Mouse (Mus musculus): ENCODE measurements at regions not wholly inside any gene's neighbourhood (a gene's known extent, or its start where the extent isn't known, plus 50 kb on each side); places are given as distances from the start of the nearest gene placed in this dataset.
"Not testable (repeated sequence)": the region's sequence is repeated elsewhere in the genome, so short reads cannot be mapped to it uniquely, and the experiment has no call there.

GRCm38 (mm10) chr13:7007091-7007490, 358.5 kb upstream of the Pfkp start:
- WGBS = 57% methylated on average over 1 of the region's 1 CpGs

GRCm38 (mm10) chr13:6998508-6999278, 350.1 kb upstream of the Pfkp start:
- not testable (repeated sequence) for DNase-seq (ENCODE audit: low read depth, low spot score)
- 67% methylated on average over 10 of the region's 10 CpGs for WGBS

More at GRCm38 (mm10) chr13:7007091-7007490, 358.5 kb upstream of the Pfkp start:
- no peak for DNase-seq (ENCODE audit: low read depth, low spot score)

DNA sequence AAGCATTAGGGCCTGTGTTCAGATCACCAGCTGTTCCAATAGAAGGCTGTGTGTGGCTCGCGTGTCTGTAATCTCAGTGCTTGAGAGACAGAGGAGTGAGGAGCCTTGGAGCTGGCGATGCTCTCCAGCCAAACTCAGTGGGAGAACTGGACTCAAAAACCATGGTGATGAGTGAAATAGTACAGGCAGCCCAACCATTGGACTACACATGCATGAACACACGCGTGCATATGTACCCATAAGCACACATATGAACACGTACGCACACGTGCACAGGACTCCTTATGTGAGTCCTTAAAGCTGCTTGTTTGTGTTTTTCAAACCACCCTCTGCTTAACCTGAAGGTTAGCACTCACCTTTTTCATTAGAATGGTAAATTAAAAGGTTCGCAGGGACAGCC, 349.5 kb upstream of the Pfkp start:
- 90% methylated on average over 9 of the region's 9 CpGs for WGBS
- no peak for DNase-seq (ENCODE audit: low read depth, low spot score)

DNA sequence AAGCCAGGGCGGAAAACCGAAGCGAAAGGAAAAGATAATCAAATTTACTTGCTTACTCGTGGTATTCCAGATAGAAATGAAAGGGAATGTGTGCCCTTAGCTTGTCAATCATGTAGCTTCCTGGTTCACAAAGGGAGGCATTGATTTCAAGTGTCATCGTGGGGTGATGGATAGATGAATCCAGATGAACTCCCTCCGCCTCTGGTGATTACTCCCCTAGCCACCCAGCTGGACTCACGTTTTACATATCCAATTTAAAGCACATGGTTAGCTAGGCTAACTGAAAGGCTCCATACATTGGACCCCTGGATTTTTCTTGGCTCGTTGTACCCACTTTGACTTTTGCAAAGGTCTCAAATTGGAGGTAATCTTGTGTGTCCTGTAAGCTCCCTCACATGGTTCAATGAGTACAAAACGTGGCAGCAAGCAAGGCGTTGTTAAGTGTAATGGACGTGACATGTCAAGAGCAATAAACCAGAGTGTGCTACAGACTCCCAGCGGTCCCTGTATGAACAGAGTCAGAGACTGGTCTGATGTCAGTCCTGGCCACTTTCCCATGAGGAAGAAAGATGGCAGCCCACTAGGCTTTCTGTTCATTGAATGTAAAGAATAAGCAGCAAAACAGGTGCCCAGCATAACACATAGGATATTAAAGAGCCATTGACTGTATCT, 343.9 kb upstream of the Pfkp start:
- WGBS = 61% methylated on average over 12 of the region's 12 CpGs
- no peak for DNase-seq (ENCODE audit: low read depth, low spot score)

GRCm38 (mm10) chr13:6991714-6992113, 343.1 kb upstream of the Pfkp start:
- DNase-seq (ENCODE audit: low read depth, low spot score) = no peak
- 58% methylated on average over 2 of the region's 2 CpGs for WGBS

- DNase-seq (ENCODE audit: low read depth, low spot score) = no peak
- 80% methylated on average over 23 of the region's 23 CpGs for WGBS
Observed at GRCm38 (mm10) chr13:6985012-6985996, 336.7 kb upstream of the Pfkp start.

DNA sequence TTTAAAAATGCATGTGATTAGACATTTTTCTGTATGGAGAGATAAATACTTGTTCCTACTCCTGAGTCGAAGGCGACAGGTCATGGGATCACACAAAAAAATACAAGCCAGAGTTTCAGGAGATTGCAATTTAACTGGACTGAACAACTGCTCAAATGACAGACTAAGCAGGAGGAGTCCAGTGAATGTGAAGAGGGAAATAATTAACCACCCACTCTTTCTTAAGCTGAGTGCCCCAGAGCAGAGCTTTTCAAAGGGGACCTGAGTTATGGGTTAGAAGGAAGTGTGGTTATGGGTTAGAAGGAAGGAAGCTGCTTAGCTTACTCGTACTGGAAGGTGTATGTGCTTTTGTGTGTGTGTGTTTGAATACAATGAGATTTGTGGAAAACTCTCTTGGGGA, 307.1 kb upstream of the Pfkp start:
- WGBS = 61% methylated on average over 3 of the region's 3 CpGs
- no peak for DNase-seq (ENCODE audit: low read depth, low spot score)

- DNase-seq (ENCODE audit: low read depth, low spot score) = no peak
Observed at GRCm38 (mm10) chr13:6924136-6924535, 275.6 kb upstream of the Pfkp start.

- no peak for DNase-seq (ENCODE audit: low read depth, low spot score)
- WGBS = 48% methylated on average over 2 of the region's 2 CpGs
Observed at GRCm38 (mm10) chr13:6922357-6922721, 273.8 kb upstream of the Pfkp start.

- WGBS = 43% methylated on average over 6 of the region's 6 CpGs
Observed at GRCm38 (mm10) chr13:6921691-6922356, 273.2 kb upstream of the Pfkp start.

GRCm38 (mm10) chr13:6906000-6906399, 257.4 kb upstream of the Pfkp start:
- DNase-seq (ENCODE audit: low read depth, low spot score) = no peak

More at GRCm38 (mm10) chr13:6921691-6922356, 273.2 kb upstream of the Pfkp start:
- DNase-seq (ENCODE audit: low read depth, low spot score) = no peak

GRCm38 (mm10) chr13:6901682-6902081, 253.1 kb upstream of the Pfkp start:
- no peak for DNase-seq (ENCODE audit: low read depth, low spot score)
- 55% methylated on average over 2 of the region's 2 CpGs for WGBS

- 56% methylated on average over 1 of the region's 1 CpGs for WGBS
- no peak for DNase-seq (ENCODE audit: low read depth, low spot score)
Observed at GRCm38 (mm10) chr13:6897666-6898065, 249.1 kb upstream of the Pfkp start.

DNA sequence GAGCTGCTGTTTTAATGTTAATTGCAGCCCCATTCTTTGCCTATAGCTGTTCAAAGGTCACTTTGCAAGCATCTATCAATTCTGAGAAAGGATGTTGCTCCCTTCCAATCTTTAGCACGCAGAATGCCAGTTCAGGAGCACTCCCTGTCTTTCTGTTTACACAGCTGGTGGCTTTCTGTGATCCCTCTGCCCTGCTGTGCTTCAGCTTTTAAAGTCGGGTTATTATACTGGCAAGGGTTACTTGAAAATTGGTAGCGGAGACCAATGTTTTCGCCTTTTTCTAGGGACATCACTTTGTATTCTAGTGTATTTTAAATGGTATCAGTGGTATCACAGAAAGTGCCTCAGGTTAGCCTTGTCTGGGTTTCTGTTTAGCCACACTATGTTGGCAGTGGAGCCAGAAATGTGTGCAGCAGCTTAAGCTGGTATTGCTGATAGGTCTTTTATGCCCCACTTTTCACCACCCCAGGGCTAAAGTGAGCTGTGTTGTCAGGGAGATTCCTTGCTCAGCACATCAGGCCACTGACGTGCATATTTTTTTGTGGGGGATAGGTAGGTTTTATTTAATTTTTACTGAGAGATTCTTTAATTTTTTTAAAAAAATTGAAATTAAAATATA, 243.0 kb upstream of the Pfkp start:
- no peak for DNase-seq (ENCODE audit: low read depth, low spot score)
- 26% methylated on average over 5 of the region's 5 CpGs for WGBS

GRCm38 (mm10) chr13:6889446-6889845, 240.9 kb upstream of the Pfkp start:
- DNase-seq (ENCODE audit: low read depth, low spot score) = not testable (repeated sequence)
- 73% methylated on average over 9 of the region's 9 CpGs for WGBS

DNA sequence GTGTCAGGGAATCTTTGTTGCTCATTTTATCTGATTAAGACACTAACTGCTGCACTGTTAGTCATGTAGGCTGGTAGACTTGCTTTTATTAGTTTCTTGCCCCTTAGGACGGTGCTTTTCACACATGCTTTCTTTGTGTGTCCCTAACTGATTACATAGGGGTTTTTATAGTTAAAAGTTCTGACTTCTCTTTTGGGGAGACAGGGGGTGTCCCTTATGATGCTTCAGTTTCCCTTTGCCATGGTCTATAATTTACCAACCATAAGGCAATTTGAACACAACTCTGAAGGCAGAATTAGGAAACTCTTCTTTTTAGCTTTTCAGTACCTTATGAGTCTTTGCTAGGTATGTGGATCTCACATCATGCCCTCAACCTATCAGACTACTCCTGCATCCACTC, 239.8 kb upstream of the Pfkp start:
- no peak for DNase-seq (ENCODE audit: low read depth, low spot score)
- WGBS = 95% methylated on average over 1 of the region's 1 CpGs

GRCm38 (mm10) chr13:6877018-6877901, 228.7 kb upstream of the Pfkp start:
- 47% methylated on average over 5 of the region's 5 CpGs for WGBS
- DNase-seq (ENCODE audit: low read depth, low spot score) = no peak

DNA sequence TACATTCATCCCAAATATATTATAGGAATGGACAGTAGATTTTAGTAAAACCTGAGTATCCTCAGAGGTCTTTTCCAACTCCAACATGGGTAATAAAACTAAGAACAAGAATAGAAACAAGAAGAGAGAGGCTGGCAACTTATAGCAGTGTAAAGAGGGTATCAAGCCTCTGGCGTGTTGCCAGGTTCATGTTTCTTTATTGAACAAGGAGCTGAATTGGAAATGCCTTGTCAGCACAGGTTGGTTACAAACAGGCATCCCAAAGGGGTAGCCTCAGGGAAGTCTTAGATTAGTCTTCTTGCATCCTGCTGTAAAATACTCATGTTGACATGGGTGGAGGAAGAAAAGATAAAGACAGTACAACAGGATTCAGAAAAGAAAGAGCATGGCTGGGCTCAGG, 213.6 kb upstream of the Pfkp start:
- WGBS = 62% methylated on average over 1 of the region's 1 CpGs

More for the DNA sequence above, 213.6 kb upstream of the Pfkp start:
- DNase-seq (ENCODE audit: low read depth, low spot score) = no peak
